Mouse (Mus musculus): ENCODE measurements around the gene Rwdd2a. TPM values are rescaled to one million over a fixed set of nuclear protein-coding genes. Genes with fewer than 3 reads are reported as not detected.
"Not testable (repeated sequence)": the region's sequence is repeated elsewhere in the genome, so short reads cannot be mapped to it uniquely, and the experiment has no call there.

Gene Rwdd2a
- polyA plus RNA-seq, 1 experiment from 2014 or later = 1.2 TPM

- DNase-seq; H3K4me3 ChIP-seq (replicated peaks); H3K27me3 ChIP-seq; ATAC-seq (ENCODE audit: low read depth); H3K9me3 ChIP-seq (replicated peaks); H3K9ac ChIP-seq; H3K4me2 ChIP-seq; H3K4me1 ChIP-seq (replicated peaks); H3K27ac ChIP-seq; H3K36me3 ChIP-seq: not testable (repeated sequence)
- 45% methylated on average over 10 of the region's 10 CpGs for WGBS (ENCODE audit: insufficient replicate concordance)
Measured at GRCm38 (mm10) chr9:86594357-86594767, 22.6 kb downstream of the Rwdd2a start.

GRCm38 (mm10) chr9:86596983-86597382 lies 25.2 kb downstream of the Rwdd2a start:
- ATAC-seq (ENCODE audit: low read depth); DNase-seq; H3K27ac ChIP-seq; H3K9me3 ChIP-seq (replicated peaks); H3K4me2 ChIP-seq; H3K9ac ChIP-seq; H3K36me3 ChIP-seq; H3K4me1 ChIP-seq (replicated peaks); H3K4me3 ChIP-seq (replicated peaks); H3K27me3 ChIP-seq: not testable (repeated sequence)

GRCm38 (mm10) chr9:86599723-86600303 lies 28.0 kb downstream of the Rwdd2a start:
- DNase-seq = no peak
- WGBS (ENCODE audit: insufficient replicate concordance) = 45% methylated on average over 8 of the region's 8 CpGs
- Histone ChIP-seq H3K27ac (no peak overlapping the region), H3K4me3 (replicated peaks) (no peak overlapping the region), H3K9ac (no peak overlapping the region), H3K4me2 (no peak overlapping the region), H3K9me3 (replicated peaks) (no peaks in the 10 kb centered on the region), H3K4me1 (replicated peaks) (no peaks in the 10 kb centered on the region), H3K27me3 (no peaks in the 10 kb centered on the region), H3K36me3 (no peaks in the 10 kb centered on the region)
- no peak for ATAC-seq (ENCODE audit: low read depth)

GRCm38 (mm10) chr9:86605776-86606175 lies 34.0 kb downstream of the Rwdd2a start:
- H3K4me1 ChIP-seq (replicated peaks) = no peaks in the 10 kb centered on the region
- no peak overlapping the region for H3K4me2 ChIP-seq
- H3K4me3 ChIP-seq (replicated peaks) = no peak overlapping the region
- H3K27me3 ChIP-seq = no peaks in the 10 kb centered on the region
- no peak overlapping the region for H3K27ac ChIP-seq
- DNase-seq (no peak), ATAC-seq (ENCODE audit: low read depth) (no peak)
- no peak overlapping the region for H3K9ac ChIP-seq
- no peaks in the 10 kb centered on the region for H3K9me3 ChIP-seq (replicated peaks)
- 77% methylated on average over 6 of the region's 6 CpGs for WGBS (ENCODE audit: insufficient replicate concordance)
- no peaks in the 10 kb centered on the region for H3K36me3 ChIP-seq

GRCm38 (mm10) chr9:86612091-86612490 lies 40.3 kb downstream of the Rwdd2a start:
- Histone ChIP-seq H3K4me3 (replicated peaks) (no peak overlapping the region), H3K9me3 (replicated peaks) (no peaks in the 10 kb centered on the region), H3K9ac (no peak overlapping the region), H3K4me2 (no peak overlapping the region), H3K27me3 (no peaks in the 10 kb centered on the region), H3K4me1 (replicated peaks) (no peaks in the 10 kb centered on the region), H3K27ac (no peak overlapping the region), H3K36me3 (no peaks in the 10 kb centered on the region)
- 79% methylated on average over 4 of the region's 4 CpGs for WGBS (ENCODE audit: insufficient replicate concordance)
- DNase-seq (no peak), ATAC-seq (ENCODE audit: low read depth) (no peak)

- Histone ChIP-seq H3K36me3 (no peaks in the 10 kb centered on the region), H3K27ac (no peak overlapping the region), H3K27me3 (no peaks in the 10 kb centered on the region), H3K4me3 (replicated peaks) (no peak overlapping the region), H3K9me3 (replicated peaks) (no peaks in the 10 kb centered on the region), H3K9ac (no peak overlapping the region), H3K4me2 (no peak overlapping the region), H3K4me1 (replicated peaks) (no peaks in the 10 kb centered on the region)
- 64% methylated on average over 1 of the region's 1 CpGs for WGBS (ENCODE audit: insufficient replicate concordance)
- DNase-seq = no peak
- ATAC-seq (ENCODE audit: low read depth) = no peak
Measured at GRCm38 (mm10) chr9:86615765-86616164, 44.0 kb downstream of the Rwdd2a start.

- no peak overlapping the region for H3K4me3 ChIP-seq (replicated peaks)
- ATAC-seq (ENCODE audit: low read depth) (no peak), DNase-seq (no peak)
- no peaks in the 10 kb centered on the region for H3K4me1 ChIP-seq (replicated peaks)
- H3K27ac ChIP-seq = no peak overlapping the region
- no peaks in the 10 kb centered on the region for H3K36me3 ChIP-seq
- no peaks in the 10 kb centered on the region for H3K9me3 ChIP-seq (replicated peaks)
- WGBS (ENCODE audit: insufficient replicate concordance) = 56% methylated on average over 7 of the region's 7 CpGs
- H3K9ac ChIP-seq = no peak overlapping the region
- no peaks in the 10 kb centered on the region for H3K27me3 ChIP-seq
- H3K4me2 ChIP-seq = no peak overlapping the region
Measured at GRCm38 (mm10) chr9:86617837-86618492, 46.2 kb downstream of the Rwdd2a start.

- Histone ChIP-seq H3K4me3 (replicated peaks) (no peak overlapping the region), H3K27me3 (no peaks in the 10 kb centered on the region), H3K27ac (no peak overlapping the region), H3K4me1 (replicated peaks) (no peaks in the 10 kb centered on the region), H3K4me2 (no peak overlapping the region), H3K9me3 (replicated peaks) (no peaks in the 10 kb centered on the region), H3K9ac (no peak overlapping the region), H3K36me3 (no peaks in the 10 kb centered on the region)
- ATAC-seq (ENCODE audit: low read depth) = no peak
- DNase-seq = no peak
- WGBS (ENCODE audit: insufficient replicate concordance) = 72% methylated on average over 10 of the region's 10 CpGs
Measured at GRCm38 (mm10) chr9:86619341-86620139, 47.7 kb downstream of the Rwdd2a start.

- 54% methylated on average over 2 of the region's 2 CpGs for WGBS (ENCODE audit: insufficient replicate concordance)
- Histone ChIP-seq H3K4me1 (replicated peaks) (no peaks in the 10 kb centered on the region), H3K9ac (no peak overlapping the region), H3K27ac (no peak overlapping the region), H3K36me3 (no peaks in the 10 kb centered on the region), H3K27me3 (no peaks in the 10 kb centered on the region), H3K4me2 (no peak overlapping the region), H3K9me3 (replicated peaks) (no peaks in the 10 kb centered on the region), H3K4me3 (replicated peaks) (no peak overlapping the region)
- no peak for ATAC-seq (ENCODE audit: low read depth)
- no peak for DNase-seq
Measured at GRCm38 (mm10) chr9:86622062-86622461, 50.3 kb downstream of the Rwdd2a start.

- H3K36me3 ChIP-seq = no peaks in the 10 kb centered on the region
- no peak for DNase-seq
- WGBS (ENCODE audit: insufficient replicate concordance) = 68% methylated on average over 12 of the region's 12 CpGs
- no peak overlapping the region for H3K27ac ChIP-seq
- no peaks in the 10 kb centered on the region for H3K27me3 ChIP-seq
- H3K4me3 ChIP-seq (replicated peaks) = no peak overlapping the region
- no peak overlapping the region for H3K9ac ChIP-seq
- ATAC-seq (ENCODE audit: low read depth) = no peak
- no peaks in the 10 kb centered on the region for H3K4me1 ChIP-seq (replicated peaks)
- no peaks in the 10 kb centered on the region for H3K9me3 ChIP-seq (replicated peaks)
- H3K4me2 ChIP-seq = no peak overlapping the region
Measured at GRCm38 (mm10) chr9:86624039-86624438, 52.2 kb downstream of the Rwdd2a start.

Measured in liver, embryonic 13.5 days (tissue).